Mouse (Mus musculus): Measurements from ENCODE around the gene Lhcgr.

DNA sequence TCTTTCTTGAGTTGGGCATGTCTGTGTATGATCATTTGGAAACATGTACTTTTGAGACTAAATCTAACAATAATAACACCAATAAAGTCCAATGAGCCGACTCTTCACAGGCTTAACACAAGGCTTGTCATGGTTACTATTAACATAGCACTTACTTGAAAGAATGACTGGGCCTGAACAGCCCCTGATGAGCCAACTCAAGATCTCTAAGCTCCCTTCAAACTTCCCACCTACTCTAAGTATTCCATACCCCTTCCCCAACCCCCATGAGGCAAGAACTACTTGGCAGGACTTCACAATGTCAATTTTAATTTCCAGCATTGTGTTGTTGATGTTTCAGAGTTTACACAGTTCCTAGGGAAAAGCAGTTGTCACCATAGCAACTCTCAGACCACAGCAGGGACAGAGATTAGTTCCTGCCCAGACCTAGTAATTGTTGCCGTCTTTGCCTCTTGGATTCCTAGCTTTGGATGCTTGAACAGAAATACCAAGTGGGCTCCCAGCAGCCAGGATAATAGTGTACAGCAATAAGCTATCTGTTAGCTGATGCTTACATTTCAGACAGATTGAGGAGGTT lies 22.4 kb downstream of the Lhcgr start:
- TF ChIP-seq TAL1 (IDR thresholded peaks at IDR 0.05; ENCODE audit: low read length) (no peak), GATA1 (IDR thresholded peaks at IDR 0.05; ENCODE audit: low read length) (no peak)
